Comparison of ENCODE assay signal across 13 mouse cellular contexts in genomic region chr8:77695486-77696058, GRCm38 (mm10). TPM values are rescaled to one million over a fixed set of nuclear protein-coding genes. Genes with fewer than 3 reads are reported as not detected.
DNase-seq lines count a peak whose midpoint lies in the region; ATAC-seq and TF ChIP-seq lines count a peak whose summit lies in the region.
"Had no signal": no experiment of that assay in that cellular context is flagged by ENCODE, and none has a peak within 500 bp of the region (broad histone marks: within the 10 kb centered on the region; RNA-seq: fewer than 3 reads in every experiment).

No protein-coding gene starts in this region.

- H3K4me2 ChIP-seq in lung, embryonic 14.5 days = no peak overlapping the region
- H3K4me2 ChIP-seq: hindbrain, embryonic 15.5 days; liver, embryonic 12.5 days had no signal

- DNase-seq in heart, embryonic 10.5 days (ENCODE audit: low spot score) = no peak
- no peak for DNase-seq in heart, postnatal 36 days
- DNase-seq in lung, embryonic 14.5 days = peak; percentile 58
- DNase-seq in lung, adult 2 months = no peak
- peak; percentile 6 for DNase-seq in gonadal fat pad, adult 2 months (ENCODE audit: low read depth)
- DNase-seq in spleen, postnatal 36 days (ENCODE audit: low spot score in 2 of 2) = no peak
- DNase-seq in urinary bladder, postnatal 36 days (ENCODE audit: low spot score in 2 of 2) = no peak
- DNase-seq: adrenal gland, postnatal 25 days; cerebellum, postnatal 36 days; thymus, postnatal 36 days had no signal

- 54% methylated on average over 5 of the region's 5 CpGs for WGBS in heart, embryonic 10.5 days
- 28% methylated on average over 5 of the region's 5 CpGs for WGBS in lung, embryonic 14.5 days
- 22% methylated on average over 5 of the region's 5 CpGs for WGBS in lung, adult 2 months

- intact Hi-C loops in heart, postnatal 36 days (cut with DNase I) = no loop called here

- no peak for TF ChIP-seq POLR2A in lung, adult 2 months (IDR thresholded peaks at IDR 0.05; ENCODE audit: borderline replicate concordance, extremely low read depth, low read depth, low read length)

- no peak for TF ChIP-seq CTCF in lung, embryonic 14.5 days (IDR thresholded peaks at IDR 0.05; ENCODE audit: low read depth)
- no peak for TF ChIP-seq CTCF in lung, adult 2 months (IDR thresholded peaks at IDR 0.05; ENCODE audit: insufficient read depth, low read length)

- no peak overlapping the region for H3K9ac ChIP-seq in lung, embryonic 14.5 days
- H3K9ac ChIP-seq: hindbrain, embryonic 15.5 days; liver, embryonic 12.5 days had no signal

- H3K27me3 ChIP-seq in heart, embryonic 10.5 days (ENCODE audit: insufficient read depth, poor library complexity, severe bottlenecking) = no peaks in the 10 kb centered on the region
- H3K27me3 ChIP-seq in lung, embryonic 14.5 days (ENCODE audit: insufficient read depth, low read length) = no peaks in the 10 kb centered on the region
- H3K27me3 ChIP-seq: hindbrain, embryonic 15.5 days; liver, embryonic 12.5 days had no signal

- no peaks in the 10 kb centered on the region for H3K9me3 ChIP-seq in heart, embryonic 10.5 days
- no peaks in the 10 kb centered on the region for H3K9me3 ChIP-seq in lung, embryonic 14.5 days (ENCODE audit: low read depth, low read length)
- H3K9me3 ChIP-seq: hindbrain, embryonic 15.5 days; liver, embryonic 12.5 days had no signal

- no peak overlapping the region for H3K4me3 ChIP-seq in heart, embryonic 10.5 days
- H3K4me3 ChIP-seq in lung, embryonic 14.5 days (ENCODE audit: low read depth, low read length) = no peak overlapping the region
- no peak overlapping the region for H3K4me3 ChIP-seq in lung, adult 2 months (replicated peaks; ENCODE audit: extremely low read depth, low read depth, low read length)
- H3K4me3 ChIP-seq: hindbrain, embryonic 15.5 days; liver, embryonic 12.5 days had no signal

- H3K4me1 ChIP-seq in heart, embryonic 10.5 days = peaks cover 36% of the 10 kb centered on the region
- 0 out of 2 replicates have a peak, but pooled peaks cover 6% of the 10 kb centered on the region for H3K4me1 ChIP-seq in lung, embryonic 14.5 days (ENCODE audit: insufficient read depth)
- H3K4me1 ChIP-seq in lung, adult 2 months (ENCODE audit: control insufficient read depth, insufficient read depth, low read length) = 0 out of 2 replicates have a peak, but pooled peaks cover 2% of the 10 kb centered on the region
- H3K4me1 ChIP-seq: hindbrain, embryonic 15.5 days; liver, embryonic 12.5 days had no signal

- H3K27ac ChIP-seq in heart, embryonic 10.5 days = peak overlapping the region; percentile 67
- peak overlapping the region; percentile 47; the same call in 1 of the 2 replicates for H3K27ac ChIP-seq in lung, embryonic 14.5 days (ENCODE audit: low read depth)
- H3K27ac ChIP-seq: hindbrain, embryonic 15.5 days; liver, embryonic 12.5 days had no signal

- ATAC-seq in lung, embryonic 14.5 days (ENCODE audit: insufficient read depth) = peak; percentile 39; the same call in 1 of the 2 replicates
- ATAC-seq in megakaryocyte progenitor cell, adult 5-6 weeks (replicated peaks; ENCODE audit: poor library complexity) = peak; percentile 76
- ATAC-seq: liver, embryonic 12.5 days had no signal

- no peaks in the 10 kb centered on the region for H3K36me3 ChIP-seq in heart, embryonic 10.5 days
- peaks cover 56% of the 10 kb centered on the region for H3K36me3 ChIP-seq in lung, embryonic 14.5 days (ENCODE audit: insufficient read depth)
- H3K36me3 ChIP-seq: hindbrain, embryonic 15.5 days; liver, embryonic 12.5 days had no signal

RNA-seq across cellular contexts. Expression of gene Ednra, which starts 28.7 kb away (rescaled TPM):
- 40.6 and 46.6 TPM in 2 replicates for polyA plus RNA-seq in heart, embryonic 10.5 days (2016; fragmentation: Nextera tagmentation; extraction: Ambion mirVana)
- 10 to 100 TPM; 39.2 to 43.5 TPM for total RNA-seq in heart, postnatal 36 days (2021)
- 140 and 147 TPM in 2 replicates for polyA plus RNA-seq in lung, embryonic 14.5 days (2014; fragmentation: Nextera tagmentation; extraction: Ambion mirVana)
- polyA plus RNA-seq in lung, adult 2 months (2012; rRNA removed) = 35.5 and 50.1 TPM in 2 replicates
- 14.9 and 19.2 TPM in 2 replicates for polyA plus RNA-seq in gonadal fat pad, adult 2 months (2012; rRNA removed)
- 0.81 and 1.5 TPM in 2 replicates for total RNA-seq in megakaryocyte progenitor cell, adult 5-6 weeks (2015)
- total RNA-seq in megakaryocyte progenitor cell, adult 5-6 weeks (2017) = 0.25 and 1.0 TPM in 2 replicates

Comparison
In these comparisons a context has a peak if more than half of its experiments do, and no peak if none do; other contexts are left out.
1. DNase-seq: peak in lung, embryonic 14.5 days (single experiment) and gonadal fat pad, adult 2 months (single experiment); none in heart, embryonic 10.5 days (single experiment), heart, postnatal 36 days (0 of 2), lung, adult 2 months (single experiment), spleen, postnatal 36 days (0 of 2) and urinary bladder, postnatal 36 days (0 of 2).